In genomic region chr1:134441737-134442136, GRCm38 (mm10) we compare ENCODE assay signal across 18 mouse cellular contexts. TPM values are rescaled to one million over a fixed set of nuclear protein-coding genes. Genes with fewer than 3 reads are reported as not detected.
DNase-seq lines count a peak whose midpoint lies in the region; TF ChIP-seq lines count a peak whose summit lies in the region.
"Not testable (repeated sequence)": the region's sequence is repeated elsewhere in the genome, so short reads cannot be mapped to it uniquely, and the experiment has no call there.
"Had no signal": no experiment of that assay in that cellular context is flagged by ENCODE, and none has a peak within 500 bp of the region (broad histone marks: within the 10 kb centered on the region; RNA-seq: fewer than 3 reads in every experiment).

No protein-coding gene starts in this region.

- peaks cover 24 to 29% of the 10 kb centered on the region in 2 experiments for H3K4me1 ChIP-seq in MEL (ENCODE audit: control insufficient read depth in 1 of 2, insufficient read depth in 2 of 2, low read length in 2 of 2)

- peak; percentile 65 for DNase-seq in MEL (ENCODE audit: low read depth, low spot score)
- peak; percentile 31 for DNase-seq in heart, adult 11 months

- not testable (repeated sequence) for TF ChIP-seq EP300 in MEL (IDR thresholded peaks at IDR 0.05; ENCODE audit: low read depth in 1 of 2, low read length in 2 of 2)

- not testable (repeated sequence) for H3K9ac ChIP-seq in MEL (ENCODE audit: control insufficient read depth, low read depth, low read length, poor library complexity, severe bottlenecking)

- H3K4me3 ChIP-seq in MEL (ENCODE audit: control insufficient read depth in 1 of 2, insufficient read depth in 1 of 2, low read depth in 2 of 2, low read length in 2 of 2): not testable (repeated sequence)

- TF ChIP-seq CTCF in MEL (IDR thresholded peaks at IDR 0.05 in 2 of 3, conservative IDR thresholded peaks at IDR 0.05 in 1 of 3; ENCODE audit: control insufficient read depth in 1 of 3, insufficient read depth in 1 of 3, low read depth in 2 of 3, low read length in 3 of 3, poor library complexity in 1 of 3, severe bottlenecking in 1 of 3): not testable (repeated sequence)

- TF ChIP-seq POLR2A in MEL (IDR thresholded peaks at IDR 0.05; ENCODE audit: control insufficient read depth in 1 of 2, insufficient read depth in 1 of 2, low read depth in 1 of 2, low read length in 2 of 2, poor library complexity in 1 of 2): peak; percentile 13 to 58; a peak in 2 of 4 replicates

- H3K36me3 ChIP-seq in MEL (ENCODE audit: control insufficient read depth in 1 of 2, insufficient read depth in 2 of 2, low read length in 2 of 2): peaks cover 0 to 22% of the 10 kb centered on the region in 2 experiments; a peak in 2 of 4 replicates

- H3K27me3 ChIP-seq in MEL (ENCODE audit: control insufficient read depth in 1 of 2, insufficient read depth in 2 of 2, low read length in 2 of 2): not testable (repeated sequence)

- not testable (repeated sequence) for H3K79me2 ChIP-seq in MEL (ENCODE audit: control insufficient read depth, insufficient read depth, low read length, poor library complexity)

- H3K27ac ChIP-seq in MEL (ENCODE audit: control insufficient read depth, low read depth, low read length): not testable (repeated sequence)

- not testable (repeated sequence) for TF ChIP-seq RAD21 in MEL (IDR thresholded peaks at IDR 0.05; ENCODE audit: low read depth, low read length)

- not testable (repeated sequence) for H3K9me3 ChIP-seq in MEL (replicated peaks; ENCODE audit: insufficient read depth, low read length)

TF ChIP-seq in MEL, 35 proteins besides CTCF, POLR2A, EP300 and RAD21:
- peak; percentile 42; the same call in 1 of the 2 replicates for TF ChIP-seq NELFE (IDR thresholded peaks at IDR 0.05; ENCODE audit: low read depth, low read length)

RNA-seq across cellular contexts. Expression of gene Klhl12, which starts 13.6 kb away (rescaled TPM):
- total RNA-seq in MEL (2012; rRNA removed): 21.8 and 26.4 TPM in 2 replicates
- polyA plus RNA-seq in MEL (2012; ENCODE audit: insufficient read depth in 1 of 2, insufficient read length in 2 of 2, low read depth in 1 of 2, low replicate concordance in 2 of 2, missing spikeins in 1 of 2): 10 to 100 TPM in 1 of 2 experiments, not detected in 1; 20.8 TPM

RNA-seq across cellular contexts. Expression of gene Adipor1, which starts 26.6 kb away (rescaled TPM):
- 55.2 and 57.6 TPM in 2 replicates for total RNA-seq in MEL (2012; rRNA removed)
- 100 to 1,000 TPM in 1 of 2 experiments, 10 to 100 TPM in 1; 94.1 to 109 TPM for polyA plus RNA-seq in MEL (2012; ENCODE audit: insufficient read depth in 1 of 2, insufficient read length in 2 of 2, low read depth in 1 of 2, low replicate concordance in 2 of 2, missing spikeins in 1 of 2)

RNA-seq across cellular contexts. Expression of gene Cyb5r1, which starts 36.4 kb away (rescaled TPM):
- 18.8 and 35.8 TPM in 2 replicates for total RNA-seq in MEL (2012; rRNA removed)
- polyA plus RNA-seq in MEL (2012; ENCODE audit: insufficient read depth in 1 of 2, insufficient read length in 2 of 2, low read depth in 1 of 2, low replicate concordance in 2 of 2, missing spikeins in 1 of 2): 10 to 100 TPM in 1 of 2 experiments, not detected in 1; 94.8 TPM

RNA-seq across cellular contexts. Expression of gene Rabif, which starts 52.7 kb away (rescaled TPM):
- 18.5 and 21.5 TPM in 2 replicates for total RNA-seq in MEL (2012; rRNA removed)
- 10 to 100 TPM in 1 of 2 experiments, not detected in 1; 21.8 TPM for polyA plus RNA-seq in MEL (2012; ENCODE audit: insufficient read depth in 1 of 2, insufficient read length in 2 of 2, low read depth in 1 of 2, low replicate concordance in 2 of 2, missing spikeins in 1 of 2)

RNA-seq across cellular contexts. Expression of gene 4933406M09Rik, which starts 56.0 kb away (rescaled TPM):
- total RNA-seq in MEL (2012; rRNA removed): not detected in 2 replicates
- not detected for polyA plus RNA-seq in MEL (2012; ENCODE audit: insufficient read depth in 1 of 2, insufficient read length in 2 of 2, low read depth in 1 of 2, low replicate concordance in 2 of 2, missing spikeins in 1 of 2)
- total RNA-seq: adrenal gland, adult 18-20 months; adrenal gland, adult 2 months; adrenal gland, adult 8-10 months; adrenal gland, postnatal 10 days; adrenal gland, postnatal 14 days; adrenal gland, postnatal 25 days; adrenal gland, postnatal 36 days; adrenal gland, postnatal 4 days; CH12.LX had no signal
- polyA plus RNA-seq: activated CD4-positive, CD25-positive, alpha-beta regulatory T cell, adult 4 months; adrenal gland, adult 2 months; brain, embryonic 14.5 days; C2C12; CD4-positive, CD25-positive, alpha-beta regulatory T cell, adult 4 months; cerebellum, adult 2 months; G1E; Patski had no signal
